Mouse (Mus musculus) CH12.LX (cell line): ENCODE results near the gene Sh3bp2. TPM values are rescaled to one million over a fixed set of nuclear protein-coding genes. Genes with fewer than 3 reads are reported as not detected.

ENCODE experiments used
- DNase-seq: peaks from one replicate; pipeline ENCODE4 v3.0.0-alpha.2; 2013; ENCODE audit errors: extremely low read depth
- H3K27ac ChIP-seq: 2 replicates; pipeline ENCODE4 v1.5.1; 2012; ENCODE audit warnings: low read depth, mild to moderate bottlenecking, control low read depth, moderate library complexity; ENCODE audit not compliant: insufficient read depth
- H3K27me3 ChIP-seq: replicated peaks from 2 replicates; pipeline ENCODE3; 2012; ENCODE audit warnings: inconsistent platforms
- H3K36me3 ChIP-seq, 2 experiments: replicated peaks in 1 of 2; 2 replicates each; pipeline versions ENCODE3 to v1.6.1; 2012; ENCODE audit warnings: inconsistent platforms in 1 of 2, low read length in 1 of 2, mild to moderate bottlenecking in 1 of 2, mixed read lengths in 1 of 2, moderate library complexity in 1 of 2; ENCODE audit not compliant: control insufficient read depth in 1 of 2, insufficient read depth in 1 of 2
- H3K4me1 ChIP-seq, 2 experiments: 2 replicates each; pipeline ENCODE4 v1.6.1; 2012; ENCODE audit warnings: inconsistent platforms in 1 of 2, moderate library complexity in 1 of 2; ENCODE audit not compliant: insufficient read depth in 2 of 2, control insufficient read depth in 1 of 2
- H3K4me2 ChIP-seq: 2 replicates; pipeline ENCODE4 v1.6.1; 2012; ENCODE audit warnings: low read depth, mild to moderate bottlenecking, control low read depth; ENCODE audit not compliant: poor library complexity, insufficient read depth, severe bottlenecking
- H3K4me3 ChIP-seq, 3 experiments: fragments of 150-350 bp in 1 of 3; sonication (generic) in 1 of 3; replicated peaks in 1 of 3; 2 replicates each; pipeline versions ENCODE3 to v1.5.1; 2011 to 2012; ENCODE audit warnings: low read depth in 2 of 3, low read length in 2 of 3, mild to moderate bottlenecking in 2 of 3, moderate library complexity in 2 of 3, control low read depth in 1 of 3, improper control_type of control experiment in 1 of 3, inconsistent platforms in 1 of 3, mixed read lengths in 1 of 3; ENCODE audit not compliant: poor library complexity in 1 of 3
- H3K79me2 ChIP-seq: replicated peaks from 2 replicates; pipeline ENCODE4 v1.6.1; 2012; ENCODE audit warnings: mild to moderate bottlenecking, moderate library complexity; ENCODE audit not compliant: control insufficient read depth, poor library complexity, insufficient read depth, severe bottlenecking; ENCODE audit errors: extremely low read depth
- H3K9ac ChIP-seq: 2 replicates; pipeline ENCODE4 v1.6.1; 2012; ENCODE audit warnings: low read depth, mild to moderate bottlenecking, control low read depth, moderate library complexity; ENCODE audit not compliant: insufficient read depth
- H3K9me3 ChIP-seq: replicated peaks from 2 replicates; pipeline ENCODE3; 2012; ENCODE audit warnings: low read length, inconsistent platforms, mixed read lengths
- BHLHE40 ChIP-seq: IDR thresholded peaks from 2 replicates; pipeline ENCODE4 v1.6.1; 2011; ENCODE audit warnings: mild to moderate bottlenecking, low read depth, low read length, improper control_type of control experiment
- CHD1 ChIP-seq: IDR thresholded peaks from 2 replicates; pipeline ENCODE4 v1.6.1; 2012; ENCODE audit warnings: low read depth, low read length, improper control_type of control experiment, inconsistent platforms
- CHD2 ChIP-seq: IDR thresholded peaks from 2 replicates; pipeline ENCODE4 v1.6.1; 2011; ENCODE audit warnings: low read length, improper control_type of control experiment
- CTCF ChIP-seq, 2 experiments: IDR thresholded peaks in 1 of 2; conservative IDR thresholded peaks in 1 of 2; 2 replicates each; pipeline ENCODE4 v1.5.1; 2011 to 2012; ENCODE audit warnings: low read depth in 2 of 2, low read length in 2 of 2, improper control_type of control experiment in 1 of 2, inconsistent platforms in 1 of 2, mild to moderate bottlenecking in 1 of 2, moderate library complexity in 1 of 2
- ETS1 ChIP-seq: conservative IDR thresholded peaks from 2 replicates; pipeline ENCODE4 v1.6.1; 2012; ENCODE audit warnings: low read depth, mild to moderate bottlenecking, inconsistent platforms, low read length, improper control_type of control experiment, moderate library complexity
- HCFC1 ChIP-seq: IDR thresholded peaks from 2 replicates; pipeline ENCODE4 v1.6.1; 2012; ENCODE audit warnings: low read depth, mild to moderate bottlenecking, inconsistent platforms, low read length, improper control_type of control experiment
- IRF4 ChIP-seq: IDR thresholded peaks from 2 replicates; pipeline ENCODE4 v1.6.1; 2014; ENCODE audit warnings: low read depth, mild to moderate bottlenecking, inconsistent platforms, low read length, improper control_type of control experiment
- KAT2A ChIP-seq: IDR thresholded peaks from 2 replicates; pipeline ENCODE4 v1.6.1; 2012; ENCODE audit warnings: low read length, improper control_type of control experiment, inconsistent platforms; ENCODE audit not compliant: insufficient replicate concordance
- MAFK ChIP-seq: IDR thresholded peaks from 2 replicates; pipeline ENCODE4 v1.6.1; 2011; ENCODE audit warnings: low read length, improper control_type of control experiment; ENCODE audit not compliant: insufficient replicate concordance
- MXI1 ChIP-seq: IDR thresholded peaks from 2 replicates; pipeline ENCODE4 v1.6.1; 2011; ENCODE audit warnings: mild to moderate bottlenecking, low read depth, low read length, improper control_type of control experiment
- MYC ChIP-seq: IDR thresholded peaks from 2 replicates; pipeline ENCODE4 v1.6.1; 2011; ENCODE audit warnings: low read depth, mild to moderate bottlenecking, improper control_type of control experiment, low read length
- NELFE ChIP-seq: IDR thresholded peaks from 2 replicates; pipeline ENCODE4 v1.6.1; 2011; ENCODE audit warnings: low read depth, low read length, improper control_type of control experiment
- PAX5 ChIP-seq: IDR thresholded peaks from 2 replicates; pipeline ENCODE4 v1.6.1; 2012; ENCODE audit warnings: low read length, inconsistent platforms, mixed read lengths
- POLR2A ChIP-seq: IDR thresholded peaks from 2 replicates; pipeline ENCODE4 v1.6.1; 2011; ENCODE audit warnings: low read depth, mild to moderate bottlenecking, improper control_type of control experiment, low read length
- POLR2AphosphoS2 ChIP-seq: IDR thresholded peaks from 2 replicates; pipeline ENCODE4 v1.6.1; 2011; ENCODE audit warnings: low read depth, low read length, improper control_type of control experiment
- SIN3A ChIP-seq: IDR thresholded peaks from 2 replicates; pipeline ENCODE4 v1.6.1; 2012; ENCODE audit warnings: low read length, improper control_type of control experiment, inconsistent platforms
- TBP ChIP-seq: conservative IDR thresholded peaks from 2 replicates; pipeline ENCODE4 v1.6.1; 2011; ENCODE audit warnings: low read depth, low read length, improper control_type of control experiment
- TCF12 ChIP-seq: IDR thresholded peaks from 2 replicates; pipeline ENCODE4 v1.6.1; 2014; ENCODE audit warnings: low read depth, mild to moderate bottlenecking, inconsistent platforms, low read length, improper control_type of control experiment
- UBTF ChIP-seq: IDR thresholded peaks from 2 replicates; pipeline ENCODE4 v1.6.1; 2012; ENCODE audit warnings: low read depth, mild to moderate bottlenecking, inconsistent platforms, low read length, improper control_type of control experiment, moderate library complexity
- USF2 ChIP-seq: conservative IDR thresholded peaks from 2 replicates; pipeline ENCODE4 v1.6.1; 2011; ENCODE audit warnings: low read depth, low read length, improper control_type of control experiment
- ZC3H11A ChIP-seq: IDR thresholded peaks from 2 replicates; pipeline ENCODE4 v1.6.1; 2012; ENCODE audit warnings: low read depth, mild to moderate bottlenecking, inconsistent platforms, low read length, improper control_type of control experiment
- ZKSCAN1 ChIP-seq: IDR thresholded peaks from 2 replicates; pipeline ENCODE4 v1.6.1; 2012; ENCODE audit warnings: low read depth, inconsistent platforms, low read length, improper control_type of control experiment, borderline replicate concordance
- dilution Hi-C: fragments of 300-500 bp; cut with MboI; formaldehyde crosslinking; loops from 2 replicates; pipeline ENCODE4 v1.14.3; 2020; ENCODE audit warnings: low sequenced_read_pairs; ENCODE audit not compliant: extremely low pct_unique_long_range_greater_than_20kb, extremely low pct_ligation_motif_present
- in situ Hi-C: fragments of 300-500 bp; cut with MboI; formaldehyde crosslinking; loops from 3 replicates; pipeline ENCODE4 v1.14.3; 2019; ENCODE audit warnings: low sequenced_read_pairs, low pct_ligation_motif_present, low pct_unique_long_range_greater_than_20kb, mixed read lengths
- polyA plus RNA-seq: library from polyadenylated mRNA; unstranded; fragments of >175 nt; gene quantifications from 2 replicates; pipeline ENCODE4 v1.2.1, GENCODE M21; 2012; ENCODE audit warnings: low read depth; ENCODE audit not compliant: insufficient read length
- total RNA-seq, 2 experiments: library from RNA; depleted of rRNA; stranded (reverse); fragments of 300-350 nt in 1 of 2; fragments of >200 nt in 1 of 2; gene quantifications; 2 replicates each; pipeline ENCODE4 v1.2.3; 2012 to 2014

Sh3bp2 gene
- total and polyA plus RNA-seq, 3 experiments: 5.8 to 10.5 (median 7.3) TPM

DNA sequence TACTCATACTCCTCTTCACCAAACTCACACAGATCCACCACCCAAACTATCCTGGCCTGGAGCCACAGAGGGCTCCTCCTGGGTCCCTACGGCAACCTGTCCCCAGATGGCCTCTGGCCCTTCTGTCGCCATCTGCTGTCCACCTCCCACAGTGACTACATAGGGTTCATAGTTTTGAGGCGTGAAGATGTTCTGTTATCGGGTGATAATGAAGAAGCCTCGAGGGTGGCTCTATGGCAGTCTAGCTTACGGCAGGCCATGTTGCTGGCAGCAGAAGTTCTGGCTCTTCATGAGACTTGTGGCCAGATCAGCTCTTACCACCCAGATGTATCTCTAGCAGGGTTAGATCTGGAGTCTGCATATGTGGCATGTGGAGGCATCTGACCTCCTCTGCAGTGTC, 22.8 kb upstream of the Sh3bp2 start:
- Histone ChIP-seq H3K9ac (no peak overlapping the region), H3K9me3 (no peaks in the 10 kb centered on the region), H3K79me2 (0 out of 2 replicates have a peak, but pooled peaks cover 2% of the 10 kb centered on the region), H3K27me3 (no peaks in the 10 kb centered on the region), H3K4me1 (peaks cover 0 to 23% of the 10 kb centered on the region in 2 experiments; a peak in 2 of 4 replicates), H3K36me3 (peaks cover 39 to 62% of the 10 kb centered on the region in 2 experiments), H3K27ac (no peak overlapping the region)
- dilution Hi-C loops: no loop called here
- DNase-seq: no peak
- no peak for TF ChIP-seq KAT2A
- no peak for TF ChIP-seq CHD2
- TF ChIP-seq, all 38 proteins: peak for 0
- Histone ChIP-seq H3K4me3 (no peak overlapping the region), H3K4me2 (no peak overlapping the region)
- in situ Hi-C loops: no loop called here

DNA sequence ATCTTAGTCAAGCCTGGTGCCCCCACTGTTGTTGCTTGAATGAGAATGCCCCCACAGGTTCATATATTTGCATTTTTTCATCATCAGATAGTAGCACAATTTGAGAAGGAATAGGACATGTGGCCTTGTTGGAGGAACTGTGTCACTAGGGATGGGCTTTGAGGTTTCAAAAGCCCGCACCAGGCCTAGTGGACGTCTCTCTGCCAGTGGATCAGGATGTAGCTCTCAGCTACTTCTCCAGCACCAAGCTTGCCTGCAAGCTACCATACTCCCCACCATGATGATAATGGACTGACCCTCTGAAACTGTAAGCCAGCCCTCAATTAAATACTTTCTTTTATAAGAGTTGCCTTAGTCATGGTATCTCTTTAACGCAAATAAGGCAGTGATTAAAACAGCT, 13.2 kb upstream of the Sh3bp2 start:
- H3K79me2 ChIP-seq: peaks cover 8% of the 10 kb centered on the region
- TF ChIP-seq PAX5 (no peak), USF2 (no peak), POLR2A (no peak)
- peak overlapping the region; percentile 11; the same call in 1 of the 2 replicates for H3K4me2 ChIP-seq
- DNase-seq: no peak
- peaks cover 5 to 27% of the 10 kb centered on the region in 2 experiments; a peak in 3 of 4 replicates for H3K4me1 ChIP-seq
- H3K9me3 ChIP-seq: peaks cover 2% of the 10 kb centered on the region
- peaks cover 0 to 9% of the 10 kb centered on the region in 2 experiments for H3K36me3 ChIP-seq
- in situ Hi-C loops (no loop called here), dilution Hi-C loops (no loop called here)
- H3K27ac ChIP-seq: no peak overlapping the region
- H3K4me3 ChIP-seq: peak overlapping the region in 1 of 3 experiments; percentile 69
- H3K27me3 ChIP-seq: no peaks in the 10 kb centered on the region
- H3K9ac ChIP-seq: no peak overlapping the region

DNA sequence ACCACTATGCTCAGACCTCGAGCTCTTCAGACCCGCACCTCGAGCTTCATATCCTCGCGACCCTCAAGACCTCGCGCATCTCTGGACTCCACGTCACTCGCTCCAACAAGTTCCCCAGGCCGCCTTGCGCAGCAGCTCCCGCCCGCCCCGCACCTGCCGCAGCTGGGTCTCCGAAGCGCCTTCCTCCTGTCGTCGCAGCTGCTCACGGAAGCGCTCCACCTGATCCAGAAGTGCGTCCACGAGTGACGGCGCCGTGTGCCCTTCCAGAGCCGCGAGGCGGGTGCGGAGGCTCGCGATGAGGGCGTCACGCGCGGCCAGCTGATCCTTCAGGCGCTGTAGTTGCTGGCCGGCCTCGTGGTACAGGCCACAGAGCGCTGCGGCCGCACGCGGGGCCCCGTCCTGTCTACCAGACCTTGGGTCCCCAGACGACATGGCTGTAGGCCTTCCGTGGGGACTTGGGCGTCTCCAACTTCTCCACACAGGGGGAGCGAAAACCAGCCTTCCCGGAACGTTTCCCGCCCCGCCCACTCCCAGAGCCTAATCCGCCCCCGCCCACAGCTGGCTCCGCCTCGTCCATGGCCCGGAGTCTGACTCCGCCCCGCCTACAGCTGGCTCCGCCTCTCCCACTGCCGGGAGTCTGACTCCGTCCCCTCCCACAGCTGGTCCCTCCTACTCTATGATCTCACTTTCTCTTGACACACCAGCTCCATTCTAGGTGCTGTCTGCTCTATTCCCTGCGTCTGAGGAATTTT, 12.0 kb upstream of the Sh3bp2 start, which contains the start of gene Tnip2:
Gene Tnip2 (minus strand): TSS at position 526 of the 752 bp plus-strand sequence.
- peak within 1 kb of the TSS; percentile 63 for H3K9ac ChIP-seq
- DNase-seq: peak; percentile 94
- peaks cover 8% of the 10 kb centered on the region for H3K79me2 ChIP-seq
- H3K4me3 ChIP-seq: peak within 1 kb of the TSS; percentile 81 to 97 (median 88)
- peaks cover 0 to 8% of the 10 kb centered on the region in 2 experiments for H3K36me3 ChIP-seq
- TF ChIP-seq USF2 (no peak), ZC3H11A (no peak), HCFC1 (peak; percentile 12; the same call in 1 of the 2 replicates), SIN3A (peak; percentile 93), BHLHE40 (peak; percentile 46), IRF4 (peak; percentile 5; the same call in 1 of the 2 replicates), TCF12 (peak; percentile 54; the same call in 1 of the 2 replicates), MXI1 (peak; percentile 82; the same call in 1 of the 2 replicates), UBTF (0 out of 2 replicates have a peak, but pooled peaks have one; percentile 34), CTCF (conservative IDR thresholded peaks at IDR 0.05 in 1 of 2, IDR thresholded peaks at IDR 0.05 in 1 of 2; ENCODE audit: low read depth in 2 of 2, low read length in 2 of 2) (no peak), NELFE (peak; percentile 80; the same call in 1 of the 2 replicates), MYC (0 out of 2 replicates have a peak, but pooled peaks have one; percentile 20), CHD1 (no peak), ZKSCAN1 (no peak), TBP (0 out of 2 replicates have a peak, but pooled peaks have one; percentile 29), ETS1 (0 out of 2 replicates have a peak, but pooled peaks have one; percentile 2), PAX5 (no peak), KAT2A (no peak), MAFK (no peak), POLR2A (peak; percentile 78; the same call in 1 of the 2 replicates), POLR2AphosphoS2 (0 out of 2 replicates have a peak, but pooled peaks have one; percentile 77)
- peak within 1 kb of the TSS; percentile 89 for H3K4me2 ChIP-seq
- H3K27ac ChIP-seq: 0 out of 2 replicates have a peak within 1 kb of the TSS, but pooled peaks have one; percentile 12
- H3K4me1 ChIP-seq: peaks cover 5 to 33% of the 10 kb centered on the region in 2 experiments; a peak in 3 of 4 replicates
- peaks cover 2% of the 10 kb centered on the region for H3K9me3 ChIP-seq
- dilution Hi-C loops (no loop called here), in situ Hi-C loops (no loop called here)
- no peaks in the 10 kb centered on the region for H3K27me3 ChIP-seq
